Comparison of ENCODE assay signal across 10 mouse cellular contexts in the genomic region with DNA sequence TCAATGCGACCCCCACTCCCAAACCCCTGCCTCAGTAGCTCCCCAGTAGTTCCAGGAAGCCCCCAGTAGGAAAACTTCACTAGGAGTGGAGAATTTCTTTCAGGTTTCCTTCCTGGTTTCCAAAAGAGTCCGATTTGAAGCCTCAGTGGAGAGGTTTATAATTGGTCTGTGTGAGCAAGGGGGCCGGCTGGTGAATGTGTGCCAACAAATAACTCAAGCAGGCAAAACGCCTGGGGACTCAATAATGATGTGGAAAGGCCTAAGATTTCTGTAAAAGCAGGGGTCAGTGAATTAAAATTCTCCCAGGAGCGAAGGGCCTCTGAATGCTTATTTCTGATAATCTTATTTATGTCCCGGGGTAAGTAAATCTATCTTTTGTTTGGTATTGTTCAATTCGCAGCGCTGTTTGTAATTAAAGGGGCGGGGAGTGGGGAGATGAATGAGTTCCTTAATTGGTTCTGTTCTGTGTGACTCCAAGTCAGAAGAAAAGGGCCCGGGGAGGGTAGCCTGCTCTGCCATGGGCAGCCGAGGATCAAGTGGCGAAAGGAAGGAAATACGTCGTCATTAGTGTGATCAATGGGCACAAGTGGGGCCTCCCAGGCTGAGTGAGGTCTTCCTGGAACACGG. TPM values are rescaled to one million over a fixed set of nuclear protein-coding genes. Genes with fewer than 3 reads are reported as not detected.
A peak's percentile ranks its signal among the peaks of the same experiment; 100 is the strongest.
DNase-seq lines count a peak whose midpoint lies in the region; ATAC-seq and TF ChIP-seq lines count a peak whose summit lies in the region.
"Had no signal": no experiment of that assay in that cellular context is flagged by ENCODE, and none has a peak within 500 bp of the region (broad histone marks: within the 10 kb centered on the region; RNA-seq: fewer than 3 reads in every experiment).

No protein-coding gene starts in this region.

- TF ChIP-seq CTCF in cerebellum, adult 2 months (IDR thresholded peaks at IDR 0.05; ENCODE audit: borderline replicate concordance, insufficient read depth, low read depth, low read length), result no peak
- no peak for TF ChIP-seq CTCF in stomach, postnatal 0 days (IDR thresholded peaks at IDR 0.05; ENCODE audit: low read depth)

- TF ChIP-seq POLR2A in cerebellum, adult 2 months (IDR thresholded peaks at IDR 0.05; ENCODE audit: borderline replicate concordance, insufficient read depth, low read length), result no peak

- H3K9ac ChIP-seq in hindbrain, embryonic 12.5 days, result no peak overlapping the region
- 0 out of 2 replicates have a peak overlapping the region, but pooled peaks have one; percentile 44 for H3K9ac ChIP-seq in midbrain, embryonic 13.5 days (replicated peaks)
- H3K9ac ChIP-seq in stomach, postnatal 0 days (ENCODE audit: low read length), result no peak overlapping the region
- H3K9ac ChIP-seq: liver, embryonic 13.5 days had no signal

- H3K4me3 ChIP-seq in cerebellum, adult 2 months (replicated peaks; ENCODE audit: insufficient read depth, low read depth, low read length), result peak overlapping the region; percentile 31
- H3K4me3 ChIP-seq in hindbrain, embryonic 12.5 days, result no peak overlapping the region
- peak overlapping the region; percentile 18 for H3K4me3 ChIP-seq in midbrain, embryonic 13.5 days (replicated peaks)
- no peak overlapping the region for H3K4me3 ChIP-seq in stomach, postnatal 0 days (ENCODE audit: low read depth, low read length)
- H3K4me3 ChIP-seq: liver, embryonic 13.5 days had no signal

- no peak overlapping the region for H3K27ac ChIP-seq in cerebellum, adult 2 months (ENCODE audit: insufficient read depth, low read length)
- peak overlapping the region; percentile 70 for H3K27ac ChIP-seq in hindbrain, embryonic 12.5 days
- peak overlapping the region; percentile 69 for H3K27ac ChIP-seq in midbrain, embryonic 13.5 days
- H3K27ac ChIP-seq in stomach, postnatal 0 days (replicated peaks), result no peak overlapping the region
- H3K27ac ChIP-seq: liver, embryonic 13.5 days had no signal

- 25% methylated on average over 15 of the region's 15 CpGs for WGBS in cerebellum, adult 2 months
- 33% methylated on average over 15 of the region's 15 CpGs for WGBS in hindbrain, embryonic 12.5 days
- WGBS in midbrain, embryonic 13.5 days, result 11% methylated on average over 15 of the region's 15 CpGs
- 48% methylated on average over 15 of the region's 15 CpGs for WGBS in stomach, postnatal 0 days

- intact Hi-C loops in gastrocnemius, postnatal 14 days (cut with DNase I; ENCODE audit: low total_unique reads), result no loop called here

- H3K4me2 ChIP-seq in hindbrain, embryonic 12.5 days (replicated peaks), result peak overlapping the region; percentile 35
- peak overlapping the region; percentile 44 for H3K4me2 ChIP-seq in midbrain, embryonic 13.5 days (replicated peaks)
- no peak overlapping the region for H3K4me2 ChIP-seq in stomach, postnatal 0 days (replicated peaks; ENCODE audit: low read depth)
- H3K4me2 ChIP-seq: liver, embryonic 13.5 days had no signal

- H3K9me3 ChIP-seq in hindbrain, embryonic 12.5 days (replicated peaks), result no peaks in the 10 kb centered on the region
- no peaks in the 10 kb centered on the region for H3K9me3 ChIP-seq in midbrain, embryonic 13.5 days
- H3K9me3 ChIP-seq in stomach, postnatal 0 days (ENCODE audit: control insufficient read depth, low read length), result no peaks in the 10 kb centered on the region
- H3K9me3 ChIP-seq: liver, embryonic 13.5 days had no signal

- H3K27me3 ChIP-seq in cerebellum, adult 2 months (ENCODE audit: control insufficient read depth, insufficient read depth, low read length), result no peaks in the 10 kb centered on the region
- peaks cover 5% of the 10 kb centered on the region; the same call in 1 of the 2 replicates for H3K27me3 ChIP-seq in hindbrain, embryonic 12.5 days
- H3K27me3 ChIP-seq in midbrain, embryonic 13.5 days, result peaks cover 23% of the 10 kb centered on the region
- H3K27me3 ChIP-seq in stomach, postnatal 0 days (ENCODE audit: control insufficient read depth, insufficient read depth, low read length), result no peaks in the 10 kb centered on the region
- H3K27me3 ChIP-seq: liver, embryonic 13.5 days had no signal

- peak; percentile 61; the same call in 1 of the 2 replicates for ATAC-seq in hindbrain, embryonic 12.5 days (ENCODE audit: low FRiP score)
- peak; percentile 77 for ATAC-seq in midbrain, embryonic 13.5 days
- no peak for ATAC-seq in stomach, postnatal 0 days (ENCODE audit: low FRiP score, low TSS enrichment)

- H3K4me1 ChIP-seq in cerebellum, adult 2 months (ENCODE audit: control insufficient read depth, insufficient read depth, low read length), result no peaks in the 10 kb centered on the region
- peaks cover 11% of the 10 kb centered on the region; the same call in 1 of the 2 replicates for H3K4me1 ChIP-seq in hindbrain, embryonic 12.5 days
- H3K4me1 ChIP-seq in midbrain, embryonic 13.5 days (replicated peaks), result peaks cover 20% of the 10 kb centered on the region
- no peaks in the 10 kb centered on the region for H3K4me1 ChIP-seq in stomach, postnatal 0 days (replicated peaks; ENCODE audit: control insufficient read depth, insufficient read depth)
- H3K4me1 ChIP-seq: liver, embryonic 13.5 days had no signal

- no peaks in the 10 kb centered on the region for H3K36me3 ChIP-seq in hindbrain, embryonic 12.5 days
- H3K36me3 ChIP-seq in midbrain, embryonic 13.5 days, result no peaks in the 10 kb centered on the region
- H3K36me3 ChIP-seq in stomach, postnatal 0 days (ENCODE audit: control insufficient read depth, insufficient read depth, low read length), result no peaks in the 10 kb centered on the region
- H3K36me3 ChIP-seq: liver, embryonic 13.5 days had no signal

- DNase-seq in cerebellum, adult 2 months, result no peak
- DNase-seq in cerebellum, adult 9-10 months, result no peak
- DNase-seq in embryo, embryonic 9.5 days (ENCODE audit: extremely low spot score), result peak; percentile 24
- no peak for DNase-seq in stomach, postnatal 0 days (ENCODE audit: low spot score)
- no peak for DNase-seq in gastrocnemius, postnatal 14 days
- DNase-seq in thymus, postnatal 0 days (ENCODE audit: low spot score), result no peak
- DNase-seq: liver, embryonic 13.5 days had no signal

- no peak for TF ChIP-seq EP300 in stomach, postnatal 0 days (optimal IDR thresholded peaks at IDR 0.05)

RNA-seq across cellular contexts. Expression of gene Ccdc60, which starts 23.4 kb away (rescaled TPM):
- 0.33 and 0.38 TPM in 2 replicates for polyA plus RNA-seq in cerebellum, adult 2 months (2012; rRNA removed)
- polyA plus RNA-seq in hindbrain, embryonic 12.5 days (2016; fragmentation: Nextera tagmentation; extraction: Ambion mirVana), result 2.4 and 2.8 TPM in 2 replicates
- 2.1 and 2.5 TPM in 2 replicates for polyA plus RNA-seq in midbrain, embryonic 13.5 days (2015; fragmentation: Nextera tagmentation; extraction: Ambion mirVana)
- 1.3 and 1.4 TPM in 2 replicates for polyA plus RNA-seq in stomach, postnatal 0 days (2015; fragmentation: Nextera tagmentation; extraction: Ambion mirVana)
- not detected for total RNA-seq in gastrocnemius, postnatal 14 days (2021)
- polyA plus RNA-seq in thymus, postnatal 0 days (2015; fragmentation: Nextera tagmentation; extraction: Ambion mirVana), result 0.27 and 0.56 TPM in 2 replicates
- polyA plus RNA-seq: spleen, adult 2 months had no signal

Comparison
In these comparisons a context has a peak if more than half of its experiments do, and no peak if none do; other contexts are left out.
1. H3K27ac ChIP-seq: peak in hindbrain, embryonic 12.5 days (single experiment) and midbrain, embryonic 13.5 days (single experiment); none in cerebellum, adult 2 months (single experiment) and stomach, postnatal 0 days (single experiment).
2. H3K4me3 ChIP-seq: peak in cerebellum, adult 2 months (single experiment) and midbrain, embryonic 13.5 days (single experiment); none in hindbrain, embryonic 12.5 days (single experiment) and stomach, postnatal 0 days (single experiment).